Mouse (Mus musculus) liver, embryonic 16.5 days (tissue): ENCODE data around the gene Scpep1. TPM values are rescaled to one million over a fixed set of nuclear protein-coding genes. Genes with fewer than 3 reads are reported as not detected.

Source experiments
- ATAC-seq: fragments of 200-750 bp; cut with Nextera tagmentation; 2 replicates; pipeline ENCODE4 v1.8.0; 2017; ENCODE audit warnings: low read depth, mild to moderate bottlenecking, moderate number of reproducible peaks, moderate library complexity
- H3K27ac ChIP-seq: fragments of 300-500 bp; sonication (generic); 2 replicates; pipeline ENCODE4 v1.5.1; 2014; ENCODE audit warnings: mild to moderate bottlenecking, low read length
- H3K27me3 ChIP-seq: fragments of 300-500 bp; sonication (generic); 2 replicates; pipeline ENCODE4 v1.6.1; 2014; ENCODE audit warnings: low read depth, low read length, mixed read lengths; ENCODE audit not compliant: control insufficient read depth, insufficient read depth
- H3K36me3 ChIP-seq: fragments of 300-500 bp; sonication (generic); 2 replicates; pipeline ENCODE4 v1.6.1; 2014; ENCODE audit warnings: mild to moderate bottlenecking; ENCODE audit not compliant: control insufficient read depth, insufficient read depth
- H3K4me1 ChIP-seq: fragments of 300-500 bp; sonication (generic); 2 replicates; pipeline ENCODE4 v1.6.1; 2014; ENCODE audit warnings: low read depth, low read length, mixed read lengths; ENCODE audit not compliant: control insufficient read depth
- H3K4me2 ChIP-seq: fragments of 300-500 bp; sonication (generic); 2 replicates; pipeline ENCODE4 v1.6.1; 2014; ENCODE audit warnings: low read depth, low read length, mixed read lengths
- H3K4me3 ChIP-seq: fragments of 300-500 bp; sonication (generic); 2 replicates; pipeline ENCODE4 v1.5.1; 2014; ENCODE audit warnings: low read depth, mild to moderate bottlenecking, low read length
- H3K9ac ChIP-seq: fragments of 300-500 bp; sonication (generic); 2 replicates; pipeline ENCODE4 v1.6.1; 2014; ENCODE audit warnings: low read depth, low read length
- H3K9me3 ChIP-seq: fragments of 300-500 bp; sonication (generic); replicated peaks from 2 replicates; pipeline ENCODE4 v1.6.1; 2016; ENCODE audit warnings: low read length; ENCODE audit not compliant: control insufficient read depth
- WGBS: fragments of 180-500 bp; shearing (Covaris S2); extraction: QIAGEN DNeasy Blood & Tissue Kit; methylation state at CpG from one replicate; pipeline ENCODE4 v1.1.7; 2014; ENCODE audit not compliant: insufficient replicate concordance; 5-methylcytosine and 5-hydroxymethylcytosine counted together
- polyA plus RNA-seq: library from polyadenylated mRNA; unstranded; fragments of >200 nt; fragmentation: Nextera tagmentation; extraction: Ambion mirVana; gene quantifications from 2 replicates; pipeline ENCODE4 v1.2.1, GENCODE M21; 2015

Scpep1 gene
- polyA plus RNA-seq, 1 experiment from 2014 or later = 47.5 TPM

- Histone ChIP-seq H3K4me1 (no peaks in the 10 kb centered on the region), H3K9ac (no peak overlapping the region), H3K27me3 (no peaks in the 10 kb centered on the region), H3K9me3 (no peaks in the 10 kb centered on the region), H3K4me3 (no peak overlapping the region), H3K27ac (no peak overlapping the region), H3K4me2 (no peak overlapping the region), H3K36me3 (no peaks in the 10 kb centered on the region)
- 58% methylated on average over 12 of the region's 12 CpGs for WGBS
- no peak for ATAC-seq
Measured at GRCm38 (mm10) chr11:88941489-88941888, 13.8 kb downstream of the Scpep1 start.

- WGBS = 81% methylated on average over 4 of the region's 4 CpGs
- Histone ChIP-seq H3K36me3 (no peaks in the 10 kb centered on the region), H3K27me3 (no peaks in the 10 kb centered on the region), H3K4me1 (no peaks in the 10 kb centered on the region), H3K27ac (no peak overlapping the region), H3K9me3 (no peaks in the 10 kb centered on the region), H3K9ac (no peak overlapping the region), H3K4me3 (no peak overlapping the region), H3K4me2 (no peak overlapping the region)
- no peak for ATAC-seq
Measured at GRCm38 (mm10) chr11:88939634-88940033, 15.6 kb downstream of the Scpep1 start.

GRCm38 (mm10) chr11:88938770-88939169, 16.5 kb downstream of the Scpep1 start:
- Histone ChIP-seq H3K36me3 (no peaks in the 10 kb centered on the region), H3K27me3 (no peaks in the 10 kb centered on the region), H3K9me3 (no peaks in the 10 kb centered on the region), H3K27ac (no peak overlapping the region), H3K4me1 (no peaks in the 10 kb centered on the region), H3K4me3 (no peak overlapping the region), H3K9ac (no peak overlapping the region), H3K4me2 (no peak overlapping the region)
- no peak for ATAC-seq
- 80% methylated on average over 2 of the region's 2 CpGs for WGBS

GRCm38 (mm10) chr11:88937886-88938285, 17.4 kb downstream of the Scpep1 start:
- ATAC-seq = no peak
- Histone ChIP-seq H3K4me3 (no peak overlapping the region), H3K36me3 (no peaks in the 10 kb centered on the region), H3K9me3 (no peaks in the 10 kb centered on the region), H3K27me3 (no peaks in the 10 kb centered on the region), H3K4me2 (no peak overlapping the region), H3K4me1 (no peaks in the 10 kb centered on the region), H3K9ac (no peak overlapping the region), H3K27ac (no peak overlapping the region)
- 67% methylated on average over 2 of the region's 2 CpGs for WGBS

GRCm38 (mm10) chr11:88934089-88935000, 20.9 kb downstream of the Scpep1 start:
- no peaks in the 10 kb centered on the region for H3K27me3 ChIP-seq
- no peaks in the 10 kb centered on the region for H3K4me1 ChIP-seq
- no peak for ATAC-seq
- no peak overlapping the region for H3K27ac ChIP-seq
- H3K4me3 ChIP-seq = no peak overlapping the region
- H3K36me3 ChIP-seq = no peaks in the 10 kb centered on the region
- whole genome bisulfite sequencing = 71% methylated on average over 19 of the region's 19 CpGs
- no peaks in the 10 kb centered on the region for H3K9me3 ChIP-seq
- H3K9ac ChIP-seq = no peak overlapping the region
- no peak overlapping the region for H3K4me2 ChIP-seq

GRCm38 (mm10) chr11:88933030-88933429, 22.2 kb downstream of the Scpep1 start:
- Histone ChIP-seq H3K9me3 (no peaks in the 10 kb centered on the region), H3K4me1 (no peaks in the 10 kb centered on the region), H3K27ac (no peak overlapping the region), H3K4me3 (no peak overlapping the region), H3K4me2 (no peak overlapping the region), H3K9ac (no peak overlapping the region), H3K27me3 (no peaks in the 10 kb centered on the region), H3K36me3 (no peaks in the 10 kb centered on the region)
- 78% methylated on average over 9 of the region's 9 CpGs for WGBS
- no peak for ATAC-seq

- H3K4me2 ChIP-seq = no peak overlapping the region
- WGBS = 73% methylated on average over 14 of the region's 14 CpGs
- ATAC-seq = no peak
- H3K36me3 ChIP-seq = no peaks in the 10 kb centered on the region
- H3K27ac ChIP-seq = no peak overlapping the region
- H3K9me3 ChIP-seq = no peaks in the 10 kb centered on the region
- H3K4me3 ChIP-seq = no peak overlapping the region
- H3K27me3 ChIP-seq = no peaks in the 10 kb centered on the region
- no peak overlapping the region for H3K9ac ChIP-seq
- no peaks in the 10 kb centered on the region for H3K4me1 ChIP-seq
Measured at GRCm38 (mm10) chr11:88931692-88932530, 23.4 kb downstream of the Scpep1 start.

- H3K9ac ChIP-seq = no peak overlapping the region
- 63% methylated on average over 5 of the region's 5 CpGs for WGBS
- ATAC-seq = no peak
- H3K27me3 ChIP-seq = no peaks in the 10 kb centered on the region
- H3K4me1 ChIP-seq = no peaks in the 10 kb centered on the region
- no peaks in the 10 kb centered on the region; the same call in 1 of the 2 replicates for H3K36me3 ChIP-seq
- H3K4me2 ChIP-seq = no peak overlapping the region
- H3K4me3 ChIP-seq = no peak overlapping the region
- no peak overlapping the region for H3K27ac ChIP-seq
- H3K9me3 ChIP-seq = no peaks in the 10 kb centered on the region
Measured at GRCm38 (mm10) chr11:88926566-88926965, 28.7 kb downstream of the Scpep1 start.
